Mouse (Mus musculus): Measurements from ENCODE around the gene Cd274. TPM values are rescaled to one million over a fixed set of nuclear protein-coding genes. Genes with fewer than 3 reads are reported as not detected.

Gene Cd274
- polyA plus RNA-seq, 1 experiment from 2014 or later: 0.62 TPM

- Histone ChIP-seq H3K27ac (ENCODE audit: low read depth, low read length) (no peak overlapping the region), H3K9me3 (replicated peaks; ENCODE audit: control insufficient read depth, low read length) (no peaks in the 10 kb centered on the region), H3K4me1 (ENCODE audit: control insufficient read depth, insufficient read depth, low read length) (no peaks in the 10 kb centered on the region), H3K9ac (ENCODE audit: low read depth, low read length) (no peak overlapping the region), H3K36me3 (ENCODE audit: control insufficient read depth, insufficient read depth, low read length) (no peaks in the 10 kb centered on the region), H3K4me2 (no peak overlapping the region), H3K27me3 (ENCODE audit: control insufficient read depth, insufficient read depth, low read length) (no peaks in the 10 kb centered on the region), H3K4me3 (ENCODE audit: low read depth, low read length) (no peak overlapping the region)
- WGBS (ENCODE audit: insufficient replicate concordance): 90% methylated on average over 2 of the region's 2 CpGs
- ATAC-seq (replicated peaks; ENCODE audit: insufficient number of reproducible peaks, low FRiP score, low TSS enrichment): no peak
Measured at GRCm38 (mm10) chr19:29394721-29395120, 27.5 kb downstream of the Cd274 start.

GRCm38 (mm10) chr19:29396353-29396752, 29.1 kb downstream of the Cd274 start:
- no peak overlapping the region for H3K9ac ChIP-seq (ENCODE audit: low read depth, low read length)
- no peak overlapping the region for H3K27ac ChIP-seq (ENCODE audit: low read depth, low read length)
- no peaks in the 10 kb centered on the region for H3K27me3 ChIP-seq (ENCODE audit: control insufficient read depth, insufficient read depth, low read length)
- H3K4me3 ChIP-seq (ENCODE audit: low read depth, low read length): no peak overlapping the region
- 66% methylated on average over 1 of the region's 1 CpGs for WGBS (ENCODE audit: insufficient replicate concordance)
- no peaks in the 10 kb centered on the region for H3K4me1 ChIP-seq (ENCODE audit: control insufficient read depth, insufficient read depth, low read length)
- no peaks in the 10 kb centered on the region for H3K9me3 ChIP-seq (replicated peaks; ENCODE audit: control insufficient read depth, low read length)
- no peak for ATAC-seq (replicated peaks; ENCODE audit: insufficient number of reproducible peaks, low FRiP score, low TSS enrichment)
- H3K36me3 ChIP-seq (ENCODE audit: control insufficient read depth, insufficient read depth, low read length): no peaks in the 10 kb centered on the region
- H3K4me2 ChIP-seq: no peak overlapping the region

- ATAC-seq (replicated peaks; ENCODE audit: insufficient number of reproducible peaks, low FRiP score, low TSS enrichment): no peak
- Histone ChIP-seq H3K9ac (ENCODE audit: low read depth, low read length) (no peak overlapping the region), H3K27ac (ENCODE audit: low read depth, low read length) (no peak overlapping the region), H3K4me1 (ENCODE audit: control insufficient read depth, insufficient read depth, low read length) (no peaks in the 10 kb centered on the region), H3K4me3 (ENCODE audit: low read depth, low read length) (no peak overlapping the region), H3K9me3 (replicated peaks; ENCODE audit: control insufficient read depth, low read length) (no peaks in the 10 kb centered on the region), H3K4me2 (no peak overlapping the region), H3K27me3 (ENCODE audit: control insufficient read depth, insufficient read depth, low read length) (no peaks in the 10 kb centered on the region), H3K36me3 (ENCODE audit: control insufficient read depth, insufficient read depth, low read length) (no peaks in the 10 kb centered on the region)
- WGBS (ENCODE audit: insufficient replicate concordance): 86% methylated on average over 4 of the region's 4 CpGs
Measured at GRCm38 (mm10) chr19:29399786-29400185, 32.5 kb downstream of the Cd274 start.

DNA sequence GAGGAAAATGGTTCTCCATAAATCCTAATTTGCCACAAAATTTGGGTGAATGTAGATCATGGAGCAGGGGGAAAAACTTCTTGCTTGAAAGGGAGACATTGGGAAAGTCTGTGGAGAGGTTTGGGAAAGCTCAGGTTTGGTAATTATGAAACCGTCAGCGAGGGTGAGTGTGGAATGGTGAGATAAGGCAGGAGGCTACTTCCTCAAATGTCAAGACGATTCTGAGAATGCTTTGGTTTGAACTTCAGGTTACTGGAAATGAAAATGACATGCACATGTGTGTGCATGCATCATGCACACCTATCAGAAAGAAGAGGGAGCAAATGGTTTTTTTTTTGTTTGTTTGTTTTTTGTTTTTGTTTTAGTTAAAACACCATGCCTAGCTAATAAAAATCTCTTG, 33.2 kb downstream of the Cd274 start:
- H3K9me3 ChIP-seq (replicated peaks; ENCODE audit: control insufficient read depth, low read length): no peaks in the 10 kb centered on the region
- 59% methylated on average over 3 of the region's 3 CpGs for WGBS (ENCODE audit: insufficient replicate concordance)
- H3K4me3 ChIP-seq (ENCODE audit: low read depth, low read length): no peak overlapping the region
- no peaks in the 10 kb centered on the region for H3K4me1 ChIP-seq (ENCODE audit: control insufficient read depth, insufficient read depth, low read length)
- H3K36me3 ChIP-seq (ENCODE audit: control insufficient read depth, insufficient read depth, low read length): no peaks in the 10 kb centered on the region
- no peak for ATAC-seq (replicated peaks; ENCODE audit: insufficient number of reproducible peaks, low FRiP score, low TSS enrichment)
- H3K9ac ChIP-seq (ENCODE audit: low read depth, low read length): no peak overlapping the region
- H3K27me3 ChIP-seq (ENCODE audit: control insufficient read depth, insufficient read depth, low read length): no peaks in the 10 kb centered on the region
- H3K27ac ChIP-seq (ENCODE audit: low read depth, low read length): no peak overlapping the region
- H3K4me2 ChIP-seq: no peak overlapping the region

DNA sequence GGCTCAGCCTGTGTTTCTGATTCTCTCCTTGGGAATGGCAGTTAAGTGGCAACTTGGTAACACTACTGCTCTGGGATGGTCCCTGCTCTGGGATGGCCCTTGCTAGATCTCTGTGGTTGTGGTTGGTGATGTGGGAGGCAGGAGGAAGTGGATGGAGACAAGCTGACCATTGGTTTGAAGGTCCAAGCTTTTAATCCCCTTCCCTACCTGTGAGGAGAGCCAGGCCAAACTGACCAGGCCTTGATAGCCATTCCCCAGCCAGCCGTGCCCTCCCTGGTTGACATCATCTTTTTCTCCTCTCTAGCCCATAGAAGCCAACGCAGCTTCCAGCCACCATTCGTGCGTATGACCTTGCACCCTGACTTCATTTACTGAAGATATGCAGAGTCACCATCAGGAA, 35.4 kb downstream of the Cd274 start:
- H3K4me3 ChIP-seq (ENCODE audit: low read depth, low read length): no peak overlapping the region
- H3K9me3 ChIP-seq (replicated peaks; ENCODE audit: control insufficient read depth, low read length): no peaks in the 10 kb centered on the region
- H3K27me3 ChIP-seq (ENCODE audit: control insufficient read depth, insufficient read depth, low read length): 0 out of 2 replicates have a peak, but pooled peaks cover 2% of the 10 kb centered on the region
- H3K4me2 ChIP-seq: no peak overlapping the region
- ATAC-seq (replicated peaks; ENCODE audit: insufficient number of reproducible peaks, low FRiP score, low TSS enrichment): no peak
- H3K9ac ChIP-seq (ENCODE audit: low read depth, low read length): no peak overlapping the region
- no peaks in the 10 kb centered on the region for H3K36me3 ChIP-seq (ENCODE audit: control insufficient read depth, insufficient read depth, low read length)
- no peak overlapping the region for H3K27ac ChIP-seq (ENCODE audit: low read depth, low read length)
- H3K4me1 ChIP-seq (ENCODE audit: control insufficient read depth, insufficient read depth, low read length): no peaks in the 10 kb centered on the region
- WGBS (ENCODE audit: insufficient replicate concordance): 91% methylated on average over 4 of the region's 4 CpGs

DNA sequence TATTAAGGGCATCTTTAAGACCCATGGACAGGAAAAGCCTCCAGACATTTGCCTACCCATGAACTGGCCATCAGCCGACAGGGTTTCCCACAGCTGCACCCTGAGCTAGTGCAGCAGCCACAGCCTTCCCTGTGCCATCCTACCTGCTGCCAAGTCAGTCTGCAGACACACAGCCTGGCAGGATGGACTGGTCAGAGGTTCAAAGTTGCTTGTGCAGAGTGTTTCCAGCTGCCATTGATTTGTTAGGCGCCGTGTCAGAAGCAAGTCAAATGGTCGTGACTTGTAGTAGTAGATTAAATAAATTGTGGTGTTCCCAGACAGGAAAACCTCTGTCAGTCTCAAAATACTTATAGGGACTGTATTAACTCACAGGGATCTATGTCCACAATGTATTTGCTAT, 36.0 kb downstream of the Cd274 start:
- WGBS (ENCODE audit: insufficient replicate concordance): 84% methylated on average over 4 of the region's 4 CpGs
- no peaks in the 10 kb centered on the region for H3K9me3 ChIP-seq (replicated peaks; ENCODE audit: control insufficient read depth, low read length)
- no peak overlapping the region for H3K27ac ChIP-seq (ENCODE audit: low read depth, low read length)
- no peaks in the 10 kb centered on the region for H3K36me3 ChIP-seq (ENCODE audit: control insufficient read depth, insufficient read depth, low read length)
- H3K4me3 ChIP-seq (ENCODE audit: low read depth, low read length): no peak overlapping the region
- 0 out of 2 replicates have a peak, but pooled peaks cover 2% of the 10 kb centered on the region for H3K27me3 ChIP-seq (ENCODE audit: control insufficient read depth, insufficient read depth, low read length)
- ATAC-seq (replicated peaks; ENCODE audit: insufficient number of reproducible peaks, low FRiP score, low TSS enrichment): no peak
- H3K4me1 ChIP-seq (ENCODE audit: control insufficient read depth, insufficient read depth, low read length): no peaks in the 10 kb centered on the region
- no peak overlapping the region for H3K4me2 ChIP-seq
- no peak overlapping the region for H3K9ac ChIP-seq (ENCODE audit: low read depth, low read length)

DNA sequence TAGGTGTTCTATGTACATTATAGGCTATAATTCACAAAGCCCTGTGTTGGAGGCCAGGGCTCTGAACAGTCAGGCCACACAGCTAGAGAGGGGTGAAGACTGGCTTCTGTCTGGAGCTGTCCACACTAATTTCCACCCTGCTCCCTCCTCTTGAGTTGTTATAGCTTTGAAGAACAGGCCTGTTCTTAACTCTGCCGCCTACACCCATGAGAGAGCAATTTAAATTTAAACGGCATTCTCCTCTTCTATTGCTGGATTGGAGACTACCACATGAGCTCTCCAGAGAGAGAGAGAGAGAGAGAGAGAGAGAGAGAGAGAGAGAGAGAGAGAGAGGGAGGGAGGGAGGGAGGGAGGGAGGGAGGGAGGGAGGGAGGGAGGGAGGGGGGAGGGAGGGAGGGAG, 38.1 kb downstream of the Cd274 start:
- H3K4me3 ChIP-seq (ENCODE audit: low read depth, low read length): no peak overlapping the region
- H3K27me3 ChIP-seq (ENCODE audit: control insufficient read depth, insufficient read depth, low read length): 0 out of 2 replicates have a peak, but pooled peaks cover 2% of the 10 kb centered on the region
- H3K27ac ChIP-seq (ENCODE audit: low read depth, low read length): no peak overlapping the region
- no peak overlapping the region for H3K9ac ChIP-seq (ENCODE audit: low read depth, low read length)
- ATAC-seq (replicated peaks; ENCODE audit: insufficient number of reproducible peaks, low FRiP score, low TSS enrichment): no peak
- no peaks in the 10 kb centered on the region for H3K4me1 ChIP-seq (ENCODE audit: control insufficient read depth, insufficient read depth, low read length)
- no peaks in the 10 kb centered on the region for H3K9me3 ChIP-seq (replicated peaks; ENCODE audit: control insufficient read depth, low read length)
- 41% methylated on average over 2 of the region's 2 CpGs for WGBS (ENCODE audit: insufficient replicate concordance)
- no peaks in the 10 kb centered on the region for H3K36me3 ChIP-seq (ENCODE audit: control insufficient read depth, insufficient read depth, low read length)
- H3K4me2 ChIP-seq: no peak overlapping the region

GRCm38 (mm10) chr19:29406042-29407017, 39.1 kb downstream of the Cd274 start:
- no peak for ATAC-seq (replicated peaks; ENCODE audit: insufficient number of reproducible peaks, low FRiP score, low TSS enrichment)
- Histone ChIP-seq H3K9me3 (replicated peaks; ENCODE audit: control insufficient read depth, low read length) (no peaks in the 10 kb centered on the region), H3K4me2 (no peak overlapping the region)

More at GRCm38 (mm10) chr19:29406042-29407017, 39.1 kb downstream of the Cd274 start:
- Histone ChIP-seq H3K27me3 (ENCODE audit: control insufficient read depth, insufficient read depth, low read length) (0 out of 2 replicates have a peak, but pooled peaks cover 2% of the 10 kb centered on the region), H3K36me3 (ENCODE audit: control insufficient read depth, insufficient read depth, low read length) (no peaks in the 10 kb centered on the region), H3K27ac (ENCODE audit: low read depth, low read length) (no peak overlapping the region), H3K4me3 (ENCODE audit: low read depth, low read length) (no peak overlapping the region), H3K9ac (ENCODE audit: low read depth, low read length) (no peak overlapping the region), H3K4me1 (ENCODE audit: control insufficient read depth, insufficient read depth, low read length) (no peaks in the 10 kb centered on the region)
- 82% methylated on average over 18 of the region's 18 CpGs for WGBS (ENCODE audit: insufficient replicate concordance)
